Mouse (Mus musculus) stomach, postnatal 0 days (tissue): ENCODE measurements at regions not wholly inside any gene's neighbourhood (a gene's known extent, or its start where the extent isn't known, plus 50 kb on each side); places are given as distances from the start of the nearest gene placed in this dataset.

ENCODE experiments used
- CTCF ChIP-seq: IDR thresholded peaks from 2 replicates; pipeline ENCODE4 v1.5.1; 2016; ENCODE audit warnings: antibody characterized with exemption, low read depth, mild to moderate bottlenecking, moderate library complexity
- EP300 ChIP-seq: optimal IDR thresholded peaks from 2 replicates; pipeline ENCODE3; 2016; ENCODE audit warnings: antibody characterized with exemption

- TF ChIP-seq CTCF (no peak), EP300 (no peak)
Measured at GRCm38 (mm10) chr10:44993470-44994260, 73.3 kb upstream of the Prep start.
